Mouse (Mus musculus): ENCODE measurements around the gene Gm20388.

DNA sequence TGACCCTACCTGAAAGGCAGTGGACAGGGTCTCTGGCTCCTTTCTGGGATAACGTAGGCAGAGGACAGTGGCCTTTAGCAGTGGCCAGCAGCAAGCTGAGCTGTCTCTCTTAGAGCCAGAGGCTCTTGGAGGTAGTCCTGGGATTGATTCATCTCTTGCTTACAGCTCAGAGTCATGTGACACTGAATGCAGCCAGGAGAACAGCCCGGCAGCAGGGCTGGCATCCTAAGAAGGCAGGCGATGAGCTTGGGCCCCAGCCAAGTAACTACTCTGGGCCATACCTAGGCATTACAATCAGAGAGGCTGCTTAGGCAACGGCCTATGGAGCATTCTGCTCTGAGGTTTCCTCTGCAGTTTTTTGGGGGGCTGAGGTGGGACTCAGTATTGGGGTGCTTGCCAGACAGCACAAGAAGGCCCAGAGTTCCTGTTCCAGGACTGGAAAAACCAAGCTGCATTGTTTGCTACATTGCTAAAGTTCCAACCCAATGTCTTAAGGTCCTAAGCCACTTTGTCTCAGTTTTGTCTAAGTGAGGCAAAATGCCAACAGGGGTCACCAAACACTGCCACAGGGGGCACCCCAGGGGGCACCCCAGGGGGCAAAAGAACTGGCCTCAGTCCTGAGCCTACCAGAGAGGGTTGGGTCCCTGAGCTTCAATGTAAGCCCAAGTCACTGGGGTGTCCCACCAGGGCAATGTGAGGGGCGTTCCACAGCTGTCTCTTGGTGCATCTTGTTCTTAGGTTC lies 2437.3 kb downstream of the Gm20388 start:
- TF ChIP-seq CTCF (IDR thresholded peaks at IDR 0.05; ENCODE audit: low read depth, low read length) (no peak), POLR2A (IDR thresholded peaks at IDR 0.05; ENCODE audit: insufficient read depth, low read length) (no peak), EP300 (IDR thresholded peaks at IDR 0.05; ENCODE audit: insufficient read depth, low read depth, low read length) (no peak)

Data from ES-Bruce4 (cell line).